Mouse (Mus musculus): ENCODE measurements around the gene Epas1. TPM values are rescaled to one million over a fixed set of nuclear protein-coding genes. Genes with fewer than 3 reads are reported as not detected.
A peak's percentile ranks its signal among the peaks of the same experiment; 100 is the strongest.

Epas1 gene
- total RNA-seq, 2 experiments from 2014 or later: 222 to 225 TPM

DNA sequence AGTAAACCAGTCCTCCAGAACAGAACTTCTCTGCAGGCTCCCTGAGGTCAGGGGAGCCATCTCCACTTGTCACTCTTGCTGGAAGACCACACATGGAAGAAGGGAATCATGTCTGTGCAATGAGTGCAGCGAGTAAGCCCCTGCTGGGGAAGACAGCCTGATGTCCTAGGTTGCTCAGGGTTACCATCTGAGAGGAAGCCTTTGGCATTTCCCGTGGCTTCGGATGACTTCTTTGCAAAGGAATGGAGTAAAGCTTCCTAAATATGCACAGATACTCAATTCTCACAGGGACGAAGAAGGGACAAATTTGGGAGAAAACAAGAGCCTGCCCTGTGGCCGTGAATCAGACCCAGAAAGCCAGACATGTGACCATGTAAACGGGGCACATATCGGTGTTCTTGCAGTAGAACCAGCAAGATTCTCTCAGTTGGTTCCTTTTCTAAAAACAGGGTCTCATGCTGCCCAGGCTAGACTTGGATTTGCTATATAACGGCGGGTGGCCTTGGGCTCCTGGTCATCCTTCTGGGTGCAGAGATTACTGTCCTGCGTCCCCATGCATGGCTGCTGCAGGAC, 31.0 kb downstream of the Epas1 start:
- DNase-seq: no peak
- intact Hi-C loops (cut with DNase I): no loop called here

GRCm38 (mm10) chr17:86785612-86786011, 32.1 kb downstream of the Epas1 start:
- DNase-seq: peak in 1 of 2 experiments; percentile 26
- intact Hi-C loops (cut with DNase I): no loop called here

GRCm38 (mm10) chr17:86786496-86786895, 33.0 kb downstream of the Epas1 start:
- intact Hi-C loops (cut with DNase I): no loop called here
- no peak for DNase-seq

GRCm38 (mm10) chr17:86787805-86788204, 34.3 kb downstream of the Epas1 start:
- DNase-seq: no peak
- intact Hi-C loops (cut with DNase I): no loop called here

DNA sequence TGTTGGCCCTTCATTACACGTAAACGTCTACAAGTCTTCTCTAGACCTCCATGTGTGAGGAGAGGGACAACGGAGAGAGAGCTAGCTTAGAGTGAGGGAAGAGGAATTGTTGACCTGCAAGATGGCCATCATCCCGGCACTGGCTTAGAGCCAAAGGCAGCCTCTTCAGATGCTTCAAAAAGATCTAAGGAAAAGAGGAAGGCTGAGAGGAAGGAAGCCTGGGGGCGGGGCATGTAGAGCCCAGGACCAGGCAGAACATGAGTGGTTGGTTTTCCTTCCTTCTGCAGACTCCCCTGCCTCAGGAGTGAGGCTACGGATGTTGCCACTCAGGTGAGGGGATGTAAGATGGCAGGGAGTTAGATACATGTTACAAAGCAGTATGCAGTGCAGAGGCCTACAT, 34.8 kb downstream of the Epas1 start:
- intact Hi-C loops (cut with DNase I): no loop called here
- DNase-seq: no peak

DNA sequence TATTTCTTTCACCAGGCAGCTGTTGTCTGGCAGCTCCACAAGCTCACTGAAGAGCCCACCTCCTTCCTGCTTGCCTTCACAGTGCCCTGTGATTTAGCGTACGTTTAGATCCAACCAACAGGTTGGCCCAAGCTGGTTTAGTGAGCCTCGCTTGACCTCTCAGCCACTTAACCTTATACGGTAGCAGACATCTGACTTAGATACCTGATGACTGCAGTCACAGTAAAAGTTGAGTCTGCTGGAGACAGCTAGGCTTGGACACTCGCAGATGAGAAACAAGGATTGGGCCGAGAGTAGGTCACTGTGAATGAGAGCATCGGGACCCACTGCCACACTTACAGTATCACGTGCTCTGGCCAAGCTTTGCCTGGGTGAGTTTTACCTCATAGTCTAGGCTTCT, 38.4 kb downstream of the Epas1 start:
- intact Hi-C loops (cut with DNase I): no loop called here
- peak in 1 of 2 experiments; percentile 36 for DNase-seq

DNA sequence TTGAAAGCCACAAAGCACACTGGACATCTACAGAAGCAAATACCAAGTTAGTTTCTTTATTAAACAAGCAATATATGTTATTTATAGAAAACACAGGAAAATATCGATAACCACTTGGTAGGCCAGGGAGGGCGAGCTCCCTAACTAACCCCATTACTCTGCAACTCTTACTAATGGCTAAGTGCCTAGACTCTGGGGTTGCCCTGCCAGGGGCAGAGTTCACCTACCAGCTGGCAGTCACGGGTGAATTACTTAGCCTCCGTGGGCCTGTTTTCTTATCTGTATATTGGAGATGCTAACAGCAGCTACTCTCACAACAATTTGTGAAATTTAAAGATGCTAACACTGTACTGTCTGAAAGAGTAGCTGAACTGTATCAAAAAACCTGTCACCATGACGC, 42.3 kb downstream of the Epas1 start:
- intact Hi-C loops (cut with DNase I): no loop called here
- DNase-seq: no peak

DNA sequence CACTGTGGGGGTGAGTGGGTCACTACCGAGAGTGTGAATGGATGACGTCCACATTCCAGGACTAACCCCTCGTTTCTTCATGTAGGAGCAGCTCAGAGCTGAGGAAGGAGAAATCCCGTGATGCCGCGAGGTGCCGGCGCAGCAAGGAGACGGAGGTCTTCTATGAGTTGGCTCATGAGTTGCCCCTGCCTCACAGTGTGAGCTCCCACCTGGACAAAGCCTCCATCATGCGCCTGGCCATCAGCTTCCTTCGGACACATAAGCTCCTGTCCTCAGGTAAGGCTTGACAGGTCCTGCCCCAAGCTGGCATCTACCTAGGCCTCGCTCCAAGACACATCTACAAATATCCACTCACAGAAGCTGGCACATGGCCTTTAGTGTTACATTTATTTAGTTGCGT, 43.5 kb downstream of the Epas1 start:
- intact Hi-C loops (cut with DNase I): no loop called here
- no peak for DNase-seq

DNA sequence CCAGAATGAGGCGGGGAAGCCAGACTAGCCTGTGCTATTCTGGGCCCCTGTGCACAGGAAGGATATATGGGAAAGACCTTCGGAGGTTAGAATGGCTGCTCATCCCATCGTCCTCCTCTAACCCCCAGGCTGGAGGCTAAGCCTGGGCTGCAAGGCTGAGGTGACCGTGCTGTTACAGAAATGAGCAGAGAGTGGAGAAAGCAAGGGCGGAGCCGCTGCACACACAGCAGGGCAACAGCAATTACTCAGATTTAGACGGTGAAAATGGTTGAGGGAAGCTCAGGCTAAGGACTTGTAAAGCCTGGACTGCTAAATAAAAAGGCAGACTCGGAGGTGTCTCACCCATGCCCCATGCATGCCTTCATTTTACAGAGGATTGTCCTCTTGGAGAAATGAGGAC, 45.0 kb downstream of the Epas1 start:
- intact Hi-C loops (cut with DNase I): no loop called here
- no peak for DNase-seq

DNA sequence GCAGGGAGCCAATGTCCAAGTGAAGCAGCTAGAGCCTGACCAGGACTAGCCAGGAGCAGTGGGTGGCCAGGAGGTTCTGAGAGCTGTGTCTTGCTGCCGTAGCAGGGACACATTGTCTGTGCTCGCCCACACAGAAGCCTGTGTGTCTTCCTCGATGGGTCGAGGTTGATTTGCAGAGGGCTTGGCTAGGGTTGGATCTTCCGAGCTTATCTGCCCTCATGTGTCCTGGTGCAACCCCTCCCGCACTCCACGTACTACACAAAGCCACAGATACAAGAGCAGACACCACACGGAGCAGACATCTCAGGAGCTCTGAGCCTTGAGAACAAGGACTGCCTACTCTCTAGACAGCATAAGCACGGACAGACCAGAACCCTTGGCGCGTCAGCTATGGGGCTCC, 45.5 kb downstream of the Epas1 start:
- DNase-seq: peak in 1 of 2 experiments; percentile 21
- intact Hi-C loops (cut with DNase I): no loop called here

- intact Hi-C loops (cut with DNase I): loop anchor here (5.0 kb wide), 2 partner anchors 88 to 208 kb away; no protein-coding TSS in a partner anchor
- DNase-seq: peak; percentile 35 to 43
These were observed 47.0 kb downstream of the Epas1 start for GRCm38 (mm10) chr17:86800535-86800934.

DNA sequence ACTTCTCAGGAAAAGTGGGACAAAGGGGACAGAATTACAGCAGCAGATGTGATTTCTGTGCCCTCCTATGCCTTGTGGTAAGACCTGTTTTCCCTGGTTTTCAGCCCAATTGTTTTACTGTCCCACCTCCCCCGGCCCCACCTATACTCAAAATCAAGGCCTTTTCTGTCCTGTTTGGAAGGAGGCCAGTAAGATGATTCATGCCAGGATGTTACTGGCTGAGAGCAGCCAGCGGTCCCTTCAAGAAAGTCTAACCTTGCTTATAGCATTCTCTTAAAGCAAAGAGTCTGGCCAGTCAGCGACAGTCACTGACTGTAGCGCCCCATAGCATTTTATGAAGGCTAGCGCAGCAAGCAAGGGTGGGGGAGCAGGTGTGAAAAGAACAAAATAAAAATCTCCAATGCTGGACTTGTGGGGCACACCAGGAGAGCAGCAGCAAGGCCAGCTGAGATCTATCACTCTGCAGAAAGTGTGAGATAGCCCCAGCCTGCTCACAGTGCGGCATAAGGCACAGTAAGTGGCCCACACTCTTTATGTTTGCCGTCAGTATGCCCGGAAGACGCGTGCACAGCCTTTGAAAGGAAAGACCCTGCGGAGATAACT, 47.8 kb downstream of the Epas1 start:
- intact Hi-C loops (cut with DNase I): loop anchor here (5.0 kb wide), 2 partner anchors 89 to 209 kb away; no protein-coding TSS in a partner anchor
- DNase-seq: peak; percentile 59 to 63

DNA sequence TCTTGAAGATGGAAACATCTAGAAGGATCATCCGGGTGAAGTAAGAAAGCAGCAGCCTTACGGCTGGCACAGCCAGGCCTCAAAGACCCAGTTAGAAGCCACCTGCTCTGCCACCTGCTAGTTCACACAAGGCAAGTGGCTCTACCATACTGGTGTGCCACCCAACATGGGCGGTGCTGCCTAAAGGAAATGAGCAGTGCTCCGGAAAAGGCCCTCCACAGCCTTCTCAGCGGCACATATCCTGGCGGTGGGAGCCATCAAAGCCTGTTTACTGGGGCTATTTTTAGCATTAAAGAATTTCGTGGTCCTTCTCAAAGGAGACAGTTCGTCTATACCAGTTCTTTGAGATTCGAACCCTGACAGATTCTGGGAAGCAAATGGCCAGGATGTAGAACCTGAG, 48.4 kb downstream of the Epas1 start:
- intact Hi-C loops (cut with DNase I): loop anchor here (1.0 to 5.0 kb wide), 4 partner anchors 47 to 267 kb away; no protein-coding TSS in a partner anchor
- peak; percentile 53 to 61 for DNase-seq

- DNase-seq: peak; percentile 71 to 76
- intact Hi-C loops (cut with DNase I): loop anchor here (1.0 to 5.0 kb wide), 4 partner anchors 47 to 268 kb away; no protein-coding TSS in a partner anchor
These were observed 49.0 kb downstream of the Epas1 start for GRCm38 (mm10) chr17:86802351-86802985.

DNA sequence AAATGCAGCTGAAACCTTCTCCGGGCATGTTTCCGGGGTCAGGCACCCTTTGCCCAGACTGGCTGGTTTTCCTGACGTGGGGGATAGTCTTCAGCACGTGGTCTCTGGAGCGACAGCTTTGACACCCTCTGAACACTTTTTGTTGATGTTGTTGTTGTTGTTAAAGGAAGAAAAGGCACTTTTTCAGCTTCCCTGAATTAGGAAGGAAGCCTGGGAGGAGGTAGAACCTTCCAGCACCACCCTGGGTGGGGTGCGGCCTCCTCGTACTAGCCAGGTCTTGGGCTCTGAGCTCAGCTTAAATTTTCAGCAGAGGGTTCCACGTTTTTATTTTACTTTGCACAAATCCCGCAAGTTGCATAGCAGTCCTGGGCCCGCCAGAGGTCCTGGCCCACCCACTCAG, 49.6 kb downstream of the Epas1 start:
- DNase-seq: no peak
- intact Hi-C loops (cut with DNase I): loop anchor here (2.0 to 5.0 kb wide), 3 partner anchors 91 to 268 kb away; no protein-coding TSS in a partner anchor

DNA sequence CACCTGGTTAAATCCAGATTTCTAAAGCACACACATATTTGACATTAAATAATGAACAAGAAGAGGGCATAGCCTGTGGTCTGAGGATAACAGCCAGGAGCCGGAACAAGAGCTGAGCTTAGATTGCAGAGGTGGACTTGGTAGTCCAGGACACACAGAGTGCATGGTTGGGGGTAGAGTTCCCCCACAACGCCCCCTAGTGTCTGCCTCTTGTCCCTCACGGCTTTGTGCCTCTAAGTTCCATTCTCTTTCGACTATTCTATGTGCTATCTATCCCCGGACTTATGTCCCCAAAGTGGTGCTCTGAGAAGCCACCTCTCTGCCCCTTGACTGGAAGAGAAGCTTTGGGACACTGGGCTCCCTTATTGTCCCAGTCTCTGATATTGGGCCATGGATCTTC, 50.2 kb downstream of the Epas1 start:
- intact Hi-C loops (cut with DNase I): loop anchor here (2.0 to 5.0 kb wide), 3 partner anchors 91 to 269 kb away; no protein-coding TSS in a partner anchor
- DNase-seq: peak in 1 of 2 experiments; percentile 27

DNA sequence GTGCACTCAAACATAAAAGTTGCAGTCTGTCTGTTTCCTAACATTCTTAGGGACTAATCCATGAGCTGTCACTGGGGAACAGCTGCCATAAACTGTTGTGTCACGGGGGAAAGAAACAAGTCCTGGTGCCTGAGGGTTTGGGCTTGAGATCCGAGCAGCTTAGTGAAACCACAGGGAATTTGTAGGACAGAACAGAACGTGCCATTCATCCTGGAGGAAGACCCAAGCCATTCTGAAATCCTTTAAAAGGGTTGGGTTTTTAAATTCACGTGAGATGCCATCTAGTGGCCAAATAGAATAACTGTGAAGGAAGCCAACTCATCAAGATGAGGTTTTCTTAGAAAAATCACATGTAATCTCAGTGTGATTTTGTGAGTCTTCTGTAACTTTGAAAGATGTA, 58.5 kb downstream of the Epas1 start:
- DNase-seq: peak; percentile 30 to 49

DNA sequence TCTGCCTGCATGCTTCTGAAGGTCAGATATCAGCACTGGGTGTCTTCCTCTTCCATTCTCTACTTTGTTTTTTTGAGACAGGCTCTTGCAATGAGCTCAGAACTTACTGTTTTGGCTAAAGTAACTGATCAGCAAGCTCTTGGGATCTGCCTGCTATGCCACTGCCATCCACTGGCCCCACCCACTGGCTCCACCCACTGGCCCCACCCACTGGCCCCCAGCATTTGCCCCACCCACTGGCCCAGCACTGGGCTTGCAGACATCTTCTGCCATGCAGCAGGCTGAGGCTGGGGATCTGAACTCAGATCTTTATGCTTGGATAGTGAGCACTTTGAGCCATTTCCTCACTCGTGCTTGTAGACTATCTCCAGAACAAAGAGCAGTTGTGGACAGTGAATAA, 60.8 kb downstream of the Epas1 start:
- DNase-seq: no peak
- intact Hi-C loops (cut with DNase I): loop anchor here (5.0 kb wide), 1 partner anchor 652 kb away; no protein-coding TSS in a partner anchor

More for the DNA sequence above, 58.5 kb downstream of the Epas1 start:
- intact Hi-C loops (cut with DNase I): loop anchor here (2.0 to 5.0 kb wide), 2 partner anchors 93 to 650 kb away; no protein-coding TSS in a partner anchor

GRCm38 (mm10) chr17:86815016-86815865, 61.7 kb downstream of the Epas1 start:
- intact Hi-C loops (cut with DNase I): no loop called here
- no peak for DNase-seq

DNA sequence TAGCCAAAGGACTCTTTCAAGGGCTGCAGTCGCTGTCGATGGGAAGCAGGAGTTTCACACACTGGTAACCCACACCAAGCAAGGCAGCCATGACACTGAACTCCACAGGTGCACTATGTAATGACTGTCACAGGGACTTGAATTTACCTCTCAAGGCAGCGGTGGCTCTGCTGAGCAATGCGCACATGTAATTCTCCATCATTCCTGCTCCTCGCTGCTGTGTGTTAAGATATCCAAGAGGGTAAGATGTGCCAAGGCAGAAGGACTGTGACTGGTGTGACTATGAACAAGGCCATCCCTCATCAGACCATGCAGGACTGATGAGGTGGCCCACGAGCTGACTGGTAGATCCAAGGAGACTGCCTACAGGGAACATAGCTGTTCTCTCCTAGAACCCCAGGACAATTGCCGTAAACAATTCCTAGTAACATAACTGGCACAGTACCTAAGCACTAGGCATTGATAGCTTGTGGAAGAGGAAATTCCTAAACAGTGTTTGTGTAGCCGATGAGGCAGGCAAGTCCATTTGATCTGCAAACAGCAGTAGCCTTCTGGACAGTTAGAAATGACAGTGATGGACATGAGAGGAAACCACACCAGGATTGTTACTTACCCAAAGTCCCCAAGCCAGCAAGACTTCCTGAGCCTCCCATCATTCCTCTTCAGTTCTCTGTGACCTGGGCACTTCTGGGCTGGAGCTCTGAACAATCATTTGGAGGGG, 68.7 kb downstream of the Epas1 start:
- no peak for DNase-seq
- intact Hi-C loops (cut with DNase I): no loop called here
